Mouse (Mus musculus): ENCODE measurements around the gene Itpk1. TPM values are rescaled to one million over a fixed set of nuclear protein-coding genes. Genes with fewer than 3 reads are reported as not detected.
A peak's percentile ranks its signal among the peaks of the same experiment; 100 is the strongest.

Itpk1 gene
- polyA plus RNA-seq, 1 experiment from 2014 or later = 20.7 TPM

GRCm38 (mm10) chr12:102612431-102612830 lies 92.3 kb downstream of the Itpk1 start:
- no peaks in the 10 kb centered on the region for H3K9me3 ChIP-seq
- no peak overlapping the region for H3K9ac ChIP-seq (replicated peaks)
- 100% methylated on average over 1 of the region's 1 CpGs for WGBS

GRCm38 (mm10) chr12:102610927-102611326 lies 93.8 kb downstream of the Itpk1 start:
- H3K27me3 ChIP-seq = no peaks in the 10 kb centered on the region
- ATAC-seq = no peak
- no peak overlapping the region for H3K27ac ChIP-seq
- no peak overlapping the region for H3K4me3 ChIP-seq (replicated peaks)
- H3K4me2 ChIP-seq (replicated peaks) = no peak overlapping the region
- H3K9ac ChIP-seq (replicated peaks) = no peak overlapping the region
- no peaks in the 10 kb centered on the region; the same call in 1 of the 2 replicates for H3K36me3 ChIP-seq
- H3K9me3 ChIP-seq = no peaks in the 10 kb centered on the region
- peaks cover 17% of the 10 kb centered on the region for H3K4me1 ChIP-seq (replicated peaks)
- 95% methylated on average over 8 of the region's 8 CpGs for WGBS

More at GRCm38 (mm10) chr12:102612431-102612830, 92.3 kb downstream of the Itpk1 start:
- ATAC-seq = peak; percentile 53
- Histone ChIP-seq H3K4me3 (replicated peaks) (no peak overlapping the region), H3K36me3 (no peaks in the 10 kb centered on the region; the same call in 1 of the 2 replicates), H3K27ac (peak overlapping the region; percentile 36; the same call in 1 of the 2 replicates), H3K4me1 (replicated peaks) (peaks cover 17% of the 10 kb centered on the region), H3K27me3 (no peaks in the 10 kb centered on the region), H3K4me2 (replicated peaks) (no peak overlapping the region)

GRCm38 (mm10) chr12:102607808-102608517 lies 96.8 kb downstream of the Itpk1 start:
- no peaks in the 10 kb centered on the region for H3K9me3 ChIP-seq
- no peak overlapping the region for H3K4me3 ChIP-seq (replicated peaks)
- no peak overlapping the region for H3K9ac ChIP-seq (replicated peaks)
- peaks cover 17% of the 10 kb centered on the region for H3K4me1 ChIP-seq (replicated peaks)
- WGBS = 81% methylated on average over 11 of the region's 11 CpGs
- peaks cover 7% of the 10 kb centered on the region; the same call in 1 of the 2 replicates for H3K36me3 ChIP-seq
- no peaks in the 10 kb centered on the region for H3K27me3 ChIP-seq
- no peak overlapping the region for H3K27ac ChIP-seq
- no peak overlapping the region for H3K4me2 ChIP-seq (replicated peaks)
- no peak for ATAC-seq

- no peak for ATAC-seq
- H3K27ac ChIP-seq = no peak overlapping the region
- no peaks in the 10 kb centered on the region for H3K27me3 ChIP-seq
- peaks cover 15% of the 10 kb centered on the region for H3K4me1 ChIP-seq (replicated peaks)
- peaks cover 7% of the 10 kb centered on the region; the same call in 1 of the 2 replicates for H3K36me3 ChIP-seq
- no peak overlapping the region for H3K9ac ChIP-seq (replicated peaks)
- 93% methylated on average over 8 of the region's 8 CpGs for WGBS
- no peak overlapping the region for H3K4me2 ChIP-seq (replicated peaks)
- no peak overlapping the region for H3K4me3 ChIP-seq (replicated peaks)
- H3K9me3 ChIP-seq = no peaks in the 10 kb centered on the region
These were observed 97.7 kb downstream of the Itpk1 start for GRCm38 (mm10) chr12:102607066-102607465.

- Histone ChIP-seq H3K27me3 (no peaks in the 10 kb centered on the region), H3K4me2 (replicated peaks) (no peak overlapping the region), H3K9ac (replicated peaks) (no peak overlapping the region; the same call in 1 of the 2 replicates), H3K4me1 (replicated peaks) (peaks cover 28% of the 10 kb centered on the region), H3K4me3 (replicated peaks) (no peak overlapping the region), H3K27ac (no peak overlapping the region), H3K36me3 (peaks cover 7% of the 10 kb centered on the region; the same call in 1 of the 2 replicates), H3K9me3 (no peaks in the 10 kb centered on the region)
- ATAC-seq = no peak
- WGBS = 91% methylated on average over 6 of the region's 6 CpGs
These were observed 99.1 kb downstream of the Itpk1 start for GRCm38 (mm10) chr12:102605607-102606006.

- H3K9ac ChIP-seq (replicated peaks) = peak overlapping the region; percentile 20; the same call in 1 of the 2 replicates
- no peaks in the 10 kb centered on the region for H3K27me3 ChIP-seq
- 0 out of 2 replicates have a peak, but pooled peaks cover 7% of the 10 kb centered on the region for H3K36me3 ChIP-seq
- H3K9me3 ChIP-seq = 0 out of 2 replicates have a peak, but pooled peaks cover 3% of the 10 kb centered on the region
- ATAC-seq = no peak
- H3K4me3 ChIP-seq (replicated peaks) = no peak overlapping the region
- 0 out of 2 replicates have a peak overlapping the region, but pooled peaks have one; percentile 7 for H3K27ac ChIP-seq
- no peak overlapping the region for H3K4me2 ChIP-seq (replicated peaks)
- WGBS = 83% methylated on average over 9 of the region's 9 CpGs
- H3K4me1 ChIP-seq (replicated peaks) = peaks cover 32% of the 10 kb centered on the region
These were observed 102.3 kb downstream of the Itpk1 start for GRCm38 (mm10) chr12:102602255-102603041.

GRCm38 (mm10) chr12:102601847-102602246 lies 102.9 kb downstream of the Itpk1 start:
- 0 out of 2 replicates have a peak, but pooled peaks cover 3% of the 10 kb centered on the region for H3K9me3 ChIP-seq
- WGBS = 27% methylated on average over 8 of the region's 8 CpGs
- H3K4me1 ChIP-seq (replicated peaks) = peaks cover 32% of the 10 kb centered on the region
- H3K36me3 ChIP-seq = 0 out of 2 replicates have a peak, but pooled peaks cover 7% of the 10 kb centered on the region
- H3K4me2 ChIP-seq (replicated peaks) = no peak overlapping the region
- no peak overlapping the region for H3K4me3 ChIP-seq (replicated peaks)
- H3K27me3 ChIP-seq = no peaks in the 10 kb centered on the region
- peak overlapping the region; percentile 7; the same call in 1 of the 2 replicates for H3K27ac ChIP-seq
- 0 out of 2 replicates have a peak, but pooled peaks have one; percentile 21 for ATAC-seq
- H3K9ac ChIP-seq (replicated peaks) = 0 out of 2 replicates have a peak overlapping the region, but pooled peaks have one; percentile 20

- 0 out of 2 replicates have a peak, but pooled peaks cover 7% of the 10 kb centered on the region for H3K36me3 ChIP-seq
- no peak overlapping the region for H3K9ac ChIP-seq (replicated peaks)
- no peak for ATAC-seq
- peaks cover 32% of the 10 kb centered on the region for H3K4me1 ChIP-seq (replicated peaks)
- H3K9me3 ChIP-seq = 0 out of 2 replicates have a peak, but pooled peaks cover 3% of the 10 kb centered on the region
- H3K27me3 ChIP-seq = no peaks in the 10 kb centered on the region
- 63% methylated on average over 6 of the region's 6 CpGs for WGBS
- no peak overlapping the region for H3K4me2 ChIP-seq (replicated peaks)
- no peak overlapping the region for H3K27ac ChIP-seq
- H3K4me3 ChIP-seq (replicated peaks) = no peak overlapping the region
These were observed 104.4 kb downstream of the Itpk1 start for GRCm38 (mm10) chr12:102600345-102600744.

GRCm38 (mm10) chr12:102599801-102600200 lies 104.9 kb downstream of the Itpk1 start:
- no peak overlapping the region for H3K9ac ChIP-seq (replicated peaks)
- ATAC-seq = no peak
- no peak overlapping the region for H3K27ac ChIP-seq
- WGBS = 73% methylated on average over 7 of the region's 7 CpGs
- peaks cover 32% of the 10 kb centered on the region for H3K4me1 ChIP-seq (replicated peaks)
- 0 out of 2 replicates have a peak, but pooled peaks cover 3% of the 10 kb centered on the region for H3K9me3 ChIP-seq
- H3K36me3 ChIP-seq = 0 out of 2 replicates have a peak, but pooled peaks cover 6% of the 10 kb centered on the region
- H3K4me2 ChIP-seq (replicated peaks) = no peak overlapping the region
- H3K4me3 ChIP-seq (replicated peaks) = no peak overlapping the region
- no peaks in the 10 kb centered on the region for H3K27me3 ChIP-seq

- H3K4me3 ChIP-seq (replicated peaks) = no peak overlapping the region
- H3K9ac ChIP-seq (replicated peaks) = no peak overlapping the region
- no peak overlapping the region for H3K4me2 ChIP-seq (replicated peaks)
- ATAC-seq = no peak
- 98% methylated on average over 3 of the region's 3 CpGs for WGBS
- H3K9me3 ChIP-seq = 0 out of 2 replicates have a peak, but pooled peaks cover 3% of the 10 kb centered on the region
- peaks cover 45% of the 10 kb centered on the region for H3K4me1 ChIP-seq (replicated peaks)
- no peaks in the 10 kb centered on the region for H3K27me3 ChIP-seq
- no peak overlapping the region for H3K27ac ChIP-seq
- no peaks in the 10 kb centered on the region for H3K36me3 ChIP-seq
These were observed 106.2 kb downstream of the Itpk1 start for GRCm38 (mm10) chr12:102598535-102598934.

- 89% methylated on average over 4 of the region's 4 CpGs for WGBS
- Histone ChIP-seq H3K4me3 (replicated peaks) (no peak overlapping the region), H3K4me1 (replicated peaks) (peaks cover 46% of the 10 kb centered on the region), H3K9me3 (0 out of 2 replicates have a peak, but pooled peaks cover 3% of the 10 kb centered on the region), H3K4me2 (replicated peaks) (no peak overlapping the region), H3K27ac (no peak overlapping the region), H3K9ac (replicated peaks) (no peak overlapping the region), H3K27me3 (no peaks in the 10 kb centered on the region), H3K36me3 (no peaks in the 10 kb centered on the region)
- ATAC-seq = no peak
These were observed 107.3 kb downstream of the Itpk1 start for GRCm38 (mm10) chr12:102597466-102597865.
